Mouse (Mus musculus) embryonic fibroblast, embryonic 13.5 days (primary cell): Measurements from ENCODE around the gene Hist1h2an.
A peak's percentile ranks its signal among the peaks of the same experiment; 100 is the strongest.
"Not testable (repeated sequence)": the region's sequence is repeated elsewhere in the genome, so short reads cannot be mapped to it uniquely, and the experiment has no call there.

Experiments used
- CTCF ChIP-seq: IDR thresholded peaks from 2 replicates; pipeline ENCODE4 v1.5.1; 2011; ENCODE audit warnings: mild to moderate bottlenecking, control low read depth, low read length, moderate library complexity, borderline replicate concordance; ENCODE audit not compliant: insufficient read depth
- POLR2A ChIP-seq: IDR thresholded peaks from 2 replicates; pipeline ENCODE4 v1.6.1; 2011; ENCODE audit warnings: low read depth, mild to moderate bottlenecking, control low read depth, low read length, moderate library complexity

DNA sequence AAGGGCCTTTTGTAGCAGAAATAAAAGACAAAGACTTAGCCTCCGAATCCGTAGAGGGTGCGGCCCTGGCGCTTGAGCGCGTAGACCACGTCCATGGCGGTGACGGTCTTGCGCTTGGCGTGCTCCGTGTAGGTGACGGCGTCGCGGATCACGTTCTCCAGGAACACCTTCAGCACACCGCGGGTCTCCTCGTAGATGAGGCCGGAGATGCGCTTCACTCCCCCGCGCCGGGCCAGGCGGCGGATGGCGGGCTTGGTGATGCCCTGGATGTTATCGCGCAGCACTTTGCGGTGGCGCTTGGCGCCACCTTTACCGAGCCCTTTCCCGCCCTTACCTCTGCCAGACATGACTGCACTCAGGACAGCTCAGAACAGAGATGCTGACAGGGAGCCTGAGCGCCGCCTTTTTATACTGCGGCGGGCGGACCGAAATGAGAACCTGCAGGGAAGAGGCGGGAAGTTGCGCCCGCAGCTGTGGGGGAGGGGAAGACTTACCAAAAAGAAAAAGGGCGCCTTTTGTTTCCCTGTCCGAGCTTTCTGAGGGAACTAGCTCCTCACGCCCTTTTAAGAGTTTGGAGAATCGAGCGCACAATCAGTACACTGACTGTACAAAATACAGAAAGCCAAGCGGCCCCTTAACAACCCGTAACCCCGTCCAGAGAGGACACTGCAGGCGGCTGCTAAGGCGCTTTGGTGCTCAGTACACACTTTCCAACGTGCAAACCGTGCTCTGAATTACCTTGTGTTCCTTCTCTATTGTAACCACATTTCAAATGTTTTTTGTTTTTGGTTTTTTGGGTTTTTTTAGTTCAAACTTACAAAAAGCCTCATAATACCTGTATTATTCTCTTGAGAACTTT, 36.6 kb downstream of the Hist1h2an start, which contains the start of gene Hist1h4k:
- not testable (repeated sequence) for TF ChIP-seq CTCF
- TF ChIP-seq POLR2A = peak; percentile 86
